Mouse (Mus musculus) limb, embryonic 15.5 days (tissue): ENCODE results near the gene P3h1. TPM values are rescaled to one million over a fixed set of nuclear protein-coding genes. Genes with fewer than 3 reads are reported as not detected.

ENCODE experiments used
- ATAC-seq: fragments of 200-750 bp; cut with Nextera tagmentation; 2 replicates; pipeline ENCODE4 v1.8.0; 2017; ENCODE audit warnings: low read depth, moderate TSS enrichment; ENCODE audit not compliant: insufficient number of reproducible peaks, low FRiP score, low TSS enrichment
- H3K27ac ChIP-seq: fragments of 300-500 bp; sonication (generic); 2 replicates; pipeline ENCODE4 v1.5.1; 2015; ENCODE audit warnings: moderate library complexity, mild to moderate bottlenecking, inconsistent platforms
- H3K27me3 ChIP-seq: fragments of 300-500 bp; sonication (generic); 2 replicates; pipeline ENCODE4 v1.6.1; 2015; ENCODE audit warnings: inconsistent platforms
- H3K36me3 ChIP-seq: fragments of 300-500 bp; sonication (generic); 2 replicates; pipeline ENCODE4 v1.6.1; 2015; ENCODE audit warnings: inconsistent platforms
- H3K4me1 ChIP-seq: fragments of 300-500 bp; sonication (generic); 2 replicates; pipeline ENCODE4 v1.6.1; 2015; ENCODE audit warnings: inconsistent platforms
- H3K4me2 ChIP-seq: fragments of 300-500 bp; sonication (generic); 2 replicates; pipeline ENCODE4 v1.6.1; 2015; ENCODE audit warnings: mild to moderate bottlenecking, inconsistent platforms
- H3K4me3 ChIP-seq: fragments of 300-500 bp; sonication (generic); 2 replicates; pipeline ENCODE4 v1.5.1; 2015; ENCODE audit warnings: mild to moderate bottlenecking, inconsistent platforms
- H3K9ac ChIP-seq: fragments of 300-500 bp; sonication (generic); 2 replicates; pipeline ENCODE4 v1.6.1; 2015; ENCODE audit warnings: inconsistent platforms
- H3K9me3 ChIP-seq: fragments of 300-500 bp; sonication (generic); 2 replicates; pipeline ENCODE4 v1.6.1; 2016; ENCODE audit warnings: inconsistent platforms
- WGBS: fragments of 180-500 bp; shearing (Covaris S2); methylation state at CpG from one replicate; pipeline ENCODE4 v1.1.7; 2015; 5-methylcytosine and 5-hydroxymethylcytosine counted together
- polyA plus RNA-seq: library from polyadenylated mRNA; unstranded; fragments of >200 nt; fragmentation: Nextera tagmentation; extraction: Ambion mirVana; gene quantifications from 2 replicates; pipeline ENCODE4 v1.2.1, GENCODE M21; 2015

The P3h1 gene
- polyA plus RNA-seq, result 83.6 and 86.7 TPM in 2 replicates

DNA sequence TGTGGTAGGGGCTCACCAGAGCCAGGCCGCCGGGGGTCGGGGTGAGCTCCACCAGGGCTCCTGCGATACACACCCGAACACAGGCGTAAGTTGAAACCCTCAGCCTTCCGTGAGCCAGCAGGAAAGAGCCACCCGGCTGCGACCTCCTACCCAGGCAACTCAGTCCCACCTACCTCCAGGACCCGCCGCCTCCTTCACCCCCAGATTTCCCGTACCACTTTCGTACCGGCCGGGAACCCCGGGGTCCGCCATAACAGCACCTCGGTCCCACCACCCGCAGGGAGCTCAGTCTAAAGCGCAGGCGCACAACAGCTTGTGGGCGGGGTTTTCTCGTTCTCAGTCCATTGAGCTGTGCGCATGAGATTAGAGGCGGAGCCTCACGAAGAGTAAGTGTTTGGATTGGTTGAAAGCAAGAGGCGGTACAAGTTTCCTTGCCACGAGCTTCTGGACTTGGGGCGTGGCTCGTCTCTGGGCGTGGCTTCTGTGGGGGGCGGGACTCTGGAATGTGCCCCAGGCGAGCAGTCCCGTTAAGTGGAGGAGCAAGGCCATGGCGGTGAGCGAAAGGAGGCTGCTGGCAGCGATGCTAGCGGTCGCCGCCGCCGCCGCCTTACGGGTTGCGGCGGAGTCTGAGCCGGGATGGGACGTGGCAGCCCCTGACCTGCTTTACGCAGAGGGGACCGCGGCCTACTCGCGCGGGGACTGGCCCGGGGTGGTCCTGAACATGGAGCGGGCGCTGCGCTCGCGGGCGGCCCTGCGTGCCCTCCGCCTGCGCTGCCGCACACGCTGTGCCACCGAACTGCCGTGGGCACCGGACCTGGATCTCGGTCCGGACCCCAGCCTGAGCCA lies at the start of gene P3h1, which contains the start of gene AU022252:
P3h1 (plus strand) TSS at position 506 of the 846 bp plus-strand sequence.
AU022252 (minus strand) TSS at position 303 of the 846 bp plus-strand sequence.
- Histone ChIP-seq H3K9me3 (no peaks in the 10 kb centered on the region), H3K36me3 (peaks cover 26% of the 10 kb centered on the region), H3K4me2 (peak within 1 kb of the TSS; percentile 70), H3K27ac (peak within 1 kb of the TSS; percentile 87), H3K9ac (peak within 1 kb of the TSS; percentile 74), H3K27me3 (no peaks in the 10 kb centered on the region), H3K4me3 (peak within 1 kb of the TSS; percentile 94), H3K4me1 (peaks cover 16% of the 10 kb centered on the region)
- WGBS, result under 1% methylated on average over 71 of the region's 71 CpGs
- peak; percentile 97 for ATAC-seq

- WGBS, result 58% methylated on average over 1 of the region's 1 CpGs
- Histone ChIP-seq H3K4me1 (no peaks in the 10 kb centered on the region), H3K27me3 (no peaks in the 10 kb centered on the region), H3K9ac (no peak overlapping the region), H3K27ac (no peak overlapping the region), H3K4me3 (no peak overlapping the region), H3K4me2 (no peak overlapping the region), H3K9me3 (no peaks in the 10 kb centered on the region), H3K36me3 (no peaks in the 10 kb centered on the region)
- no peak for ATAC-seq
These were observed 49.2 kb upstream of the P3h1 start for GRCm38 (mm10) chr4:119183525-119183924.

GRCm38 (mm10) chr4:119185771-119186170 lies 46.9 kb upstream of the P3h1 start:
- Histone ChIP-seq H3K36me3 (no peaks in the 10 kb centered on the region), H3K9me3 (no peaks in the 10 kb centered on the region), H3K9ac (no peak overlapping the region), H3K4me2 (no peak overlapping the region), H3K27me3 (no peaks in the 10 kb centered on the region), H3K4me3 (no peak overlapping the region), H3K27ac (no peak overlapping the region), H3K4me1 (no peaks in the 10 kb centered on the region)
- ATAC-seq, result no peak
- 66% methylated on average over 4 of the region's 4 CpGs for whole genome bisulfite sequencing

DNA sequence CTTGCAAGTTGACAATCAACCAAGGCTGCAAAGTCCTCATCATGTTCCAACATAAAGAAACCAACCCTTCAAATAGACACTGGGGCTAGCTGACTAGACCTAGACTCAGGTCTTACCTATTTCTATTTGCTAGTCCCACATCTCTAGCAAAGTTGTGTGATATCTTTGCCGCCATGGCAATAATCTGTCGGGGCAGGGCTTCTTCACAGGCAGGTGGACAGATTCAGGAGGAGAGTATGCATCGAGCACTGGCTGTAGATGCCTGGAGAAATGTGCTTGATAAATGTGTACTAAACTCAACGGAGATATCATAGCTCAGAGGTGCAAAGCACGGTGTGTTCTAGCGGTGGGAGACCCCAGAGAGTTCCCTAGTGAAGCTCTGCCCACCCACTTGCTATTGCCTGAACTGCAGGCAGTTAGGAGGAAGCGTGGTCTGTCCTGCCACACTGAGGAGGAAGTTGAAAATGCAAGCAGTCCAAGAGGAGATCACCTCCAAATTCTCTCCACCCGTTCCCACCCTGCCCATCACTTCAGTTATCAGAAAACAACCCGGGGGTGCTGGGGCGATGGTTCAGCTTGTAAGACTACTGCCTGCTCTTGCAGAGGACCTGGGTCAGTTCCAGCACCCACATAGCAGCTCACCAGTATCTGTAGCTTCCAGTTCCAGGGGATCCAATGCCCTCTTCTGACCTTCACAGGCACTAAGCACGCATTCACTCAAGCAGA lies 44.5 kb upstream of the P3h1 start:
- Histone ChIP-seq H3K36me3 (no peaks in the 10 kb centered on the region), H3K4me1 (no peaks in the 10 kb centered on the region), H3K4me3 (no peak overlapping the region), H3K27ac (no peak overlapping the region), H3K4me2 (no peak overlapping the region), H3K9me3 (no peaks in the 10 kb centered on the region), H3K9ac (no peak overlapping the region), H3K27me3 (no peaks in the 10 kb centered on the region)
- no peak for ATAC-seq
- WGBS, result 55% methylated on average over 11 of the region's 11 CpGs

GRCm38 (mm10) chr4:119189392-119189791 lies 43.3 kb upstream of the P3h1 start:
- Histone ChIP-seq H3K9ac (no peak overlapping the region), H3K27ac (no peak overlapping the region), H3K36me3 (no peaks in the 10 kb centered on the region), H3K4me2 (no peak overlapping the region), H3K9me3 (no peaks in the 10 kb centered on the region), H3K4me3 (no peak overlapping the region), H3K4me1 (no peaks in the 10 kb centered on the region), H3K27me3 (no peaks in the 10 kb centered on the region)
- no peak for ATAC-seq
- WGBS, result 79% methylated on average over 6 of the region's 6 CpGs

DNA sequence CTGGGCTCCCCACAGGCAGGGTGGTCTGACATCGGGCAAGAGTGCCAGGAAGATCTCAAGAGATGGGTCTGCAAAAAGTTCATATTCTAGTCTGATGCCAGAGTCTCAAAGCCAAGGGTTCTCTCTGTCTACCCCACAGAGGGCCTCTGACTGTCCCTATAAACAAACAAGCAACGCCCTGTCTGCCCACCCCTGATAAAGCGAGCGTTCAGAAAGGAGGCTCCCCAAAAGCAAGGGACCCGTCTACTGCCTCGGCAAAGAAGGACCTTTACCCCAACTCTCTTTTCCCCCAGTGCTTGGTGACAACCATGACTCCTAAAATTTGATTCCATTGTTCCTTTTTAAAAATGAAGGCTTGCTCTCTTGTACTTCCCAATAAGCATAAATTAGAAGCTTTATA lies 42.9 kb upstream of the P3h1 start, which contains the start of gene Ermap:
Ermap (minus strand) TSS at position 148 of the 400 bp plus-strand sequence.
- no peak for ATAC-seq
- Histone ChIP-seq H3K9ac (no peak within 1 kb of the TSS), H3K36me3 (no peaks in the 10 kb centered on the region), H3K4me3 (no peak within 1 kb of the TSS), H3K4me2 (no peak within 1 kb of the TSS), H3K4me1 (no peaks in the 10 kb centered on the region), H3K9me3 (no peaks in the 10 kb centered on the region), H3K27me3 (no peaks in the 10 kb centered on the region), H3K27ac (no peak within 1 kb of the TSS)
- 76% methylated on average over 6 of the region's 6 CpGs for WGBS

- Histone ChIP-seq H3K27ac (no peak overlapping the region), H3K9ac (no peak overlapping the region), H3K9me3 (no peaks in the 10 kb centered on the region), H3K4me1 (no peaks in the 10 kb centered on the region), H3K4me2 (no peak overlapping the region), H3K27me3 (no peaks in the 10 kb centered on the region), H3K4me3 (no peak overlapping the region), H3K36me3 (no peaks in the 10 kb centered on the region)
- ATAC-seq, result no peak
- WGBS, result 82% methylated on average over 8 of the region's 8 CpGs
These were observed 42.1 kb upstream of the P3h1 start for GRCm38 (mm10) chr4:119190618-119191017.

- H3K27me3 ChIP-seq, result no peaks in the 10 kb centered on the region
- no peak for ATAC-seq
- WGBS, result 52% methylated on average over 3 of the region's 3 CpGs
- H3K4me2 ChIP-seq, result no peak overlapping the region
- no peaks in the 10 kb centered on the region for H3K36me3 ChIP-seq
- H3K9ac ChIP-seq, result no peak overlapping the region
- no peaks in the 10 kb centered on the region for H3K9me3 ChIP-seq
- H3K27ac ChIP-seq, result no peak overlapping the region
- H3K4me1 ChIP-seq, result peaks cover 3% of the 10 kb centered on the region
- no peak overlapping the region for H3K4me3 ChIP-seq
These were observed 41.4 kb upstream of the P3h1 start for GRCm38 (mm10) chr4:119191273-119191672.

DNA sequence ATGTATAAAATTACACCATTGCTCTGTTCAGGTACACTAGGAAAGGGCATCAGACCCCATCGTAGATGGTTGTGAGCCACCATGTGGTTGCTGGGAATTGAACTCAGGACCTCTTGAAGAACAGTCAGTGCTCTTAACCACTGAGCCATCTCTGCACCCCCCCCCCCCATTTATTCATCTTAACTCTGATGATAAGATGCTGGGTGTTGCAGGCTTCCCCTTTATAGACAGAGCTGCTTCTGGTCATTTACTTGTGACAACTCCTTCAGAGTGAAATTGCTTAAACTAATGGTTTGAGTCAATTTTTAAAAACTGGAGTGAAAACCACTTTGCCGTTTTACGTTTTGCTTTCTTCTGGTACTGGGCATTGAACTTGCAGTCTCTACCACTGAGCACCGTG lies 40.0 kb upstream of the P3h1 start:
- Histone ChIP-seq H3K4me3 (no peak overlapping the region), H3K27me3 (no peaks in the 10 kb centered on the region), H3K4me2 (no peak overlapping the region), H3K9ac (no peak overlapping the region), H3K27ac (no peak overlapping the region), H3K4me1 (peaks cover 17% of the 10 kb centered on the region), H3K9me3 (no peaks in the 10 kb centered on the region), H3K36me3 (peaks cover 6% of the 10 kb centered on the region; the same call in 1 of the 2 replicates)
- 86% methylated on average over 4 of the region's 4 CpGs for WGBS
- ATAC-seq, result no peak

- peak; percentile 94 for ATAC-seq
- Histone ChIP-seq H3K4me2 (peak within 1 kb of the TSS; percentile 66), H3K27ac (peak within 1 kb of the TSS; percentile 88), H3K36me3 (peaks cover 15% of the 10 kb centered on the region), H3K27me3 (no peaks in the 10 kb centered on the region), H3K4me1 (peaks cover 25% of the 10 kb centered on the region), H3K9me3 (no peaks in the 10 kb centered on the region), H3K4me3 (peak within 1 kb of the TSS; percentile 80), H3K9ac (peak within 1 kb of the TSS; percentile 76)
- under 1% methylated on average over 37 of the region's 47 CpGs for whole genome bisulfite sequencing
These were observed 37.7 kb upstream of the P3h1 start, which contains the start of gene Svbp for GRCm38 (mm10) chr4:119194909-119195581. Svbp (plus strand) TSS chr4:119195306.

GRCm38 (mm10) chr4:119195582-119196320 lies 37.0 kb upstream of the P3h1 start:
- 8% methylated on average over 18 of the region's 18 CpGs for WGBS
- H3K9ac ChIP-seq, result peak overlapping the region; percentile 76
- H3K4me3 ChIP-seq, result peak overlapping the region; percentile 80
- peak overlapping the region; percentile 66 for H3K4me2 ChIP-seq
- peak overlapping the region; percentile 88 for H3K27ac ChIP-seq
- peaks cover 17% of the 10 kb centered on the region for H3K36me3 ChIP-seq
- no peak for ATAC-seq
- peaks cover 25% of the 10 kb centered on the region for H3K4me1 ChIP-seq
- no peaks in the 10 kb centered on the region for H3K27me3 ChIP-seq
- no peaks in the 10 kb centered on the region for H3K9me3 ChIP-seq
